Mouse (Mus musculus) gastrocnemius, postnatal 36 days (tissue): ENCODE results near the gene Ndufs8. TPM values are rescaled to one million over a fixed set of nuclear protein-coding genes. Genes with fewer than 3 reads are reported as not detected.

Experiments used
- DNase-seq, 2 experiments: peaks; one replicate each; pipeline ENCODE4 v3.0.0; 2022
- intact Hi-C: fragments of 180-260 bp; cut with DNase I; formaldehyde crosslinking; loops from one replicate; pipeline ENCODE4 v1.15.1; 2025
- total RNA-seq, 2 experiments: library from RNA; stranded (reverse); gene quantifications; 2 replicates each; pipeline ENCODE4 v1.2.3; 2021

The Ndufs8 gene
- total RNA-seq, 2 experiments from 2014 or later = 242 to 273 TPM

- no peak for DNase-seq
- intact Hi-C loops = no loop called here
Observed at GRCm38 (mm10) chr19:3880054-3880848, 32.3 kb downstream of the Ndufs8 start.

DNA sequence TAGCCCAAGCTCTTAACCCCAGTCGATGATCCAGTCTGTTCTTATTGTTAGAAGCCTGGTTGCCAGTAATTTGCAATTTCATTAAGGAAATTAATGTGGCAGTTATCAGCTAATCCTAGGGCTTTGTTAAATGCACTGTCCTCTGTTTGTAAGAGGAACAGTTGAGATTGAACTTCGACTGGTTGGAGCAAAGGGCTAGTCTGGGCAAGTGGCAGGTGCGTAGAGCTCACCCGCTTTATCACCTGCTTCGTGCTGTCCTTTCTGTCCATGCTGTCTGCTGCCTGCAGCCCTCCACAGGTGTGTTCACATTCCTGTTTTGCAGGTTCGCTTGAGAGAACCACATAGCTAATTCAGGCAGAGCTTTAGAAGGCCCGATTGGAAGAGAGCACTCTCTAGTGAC, 37.5 kb downstream of the Ndufs8 start:
- no peak for DNase-seq
- intact Hi-C loops = no loop called here

DNA sequence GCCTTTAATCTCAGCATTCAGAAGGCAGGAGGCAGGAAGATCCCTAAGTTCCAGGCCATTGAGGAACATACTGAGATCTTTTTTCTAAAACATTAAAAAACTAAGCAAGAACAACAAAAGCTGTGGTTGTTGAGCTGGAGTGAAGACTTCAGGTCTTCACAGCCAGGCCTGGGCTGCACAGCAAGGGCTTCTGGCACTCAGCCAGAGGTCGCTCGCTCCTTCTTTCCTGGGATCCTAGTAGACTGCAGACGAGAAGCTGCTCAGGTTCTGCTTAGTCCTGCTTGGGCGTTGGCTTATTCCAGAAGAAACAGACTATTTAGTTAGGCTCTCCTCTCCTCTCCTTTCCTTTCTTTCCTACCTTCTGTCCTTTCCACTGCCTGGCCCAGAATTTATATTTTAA, 40.2 kb downstream of the Ndufs8 start:
- intact Hi-C loops = no loop called here
- no peak for DNase-seq

GRCm38 (mm10) chr19:3871468-3871867, 41.1 kb downstream of the Ndufs8 start:
- intact Hi-C loops = no loop called here
- DNase-seq = no peak

DNA sequence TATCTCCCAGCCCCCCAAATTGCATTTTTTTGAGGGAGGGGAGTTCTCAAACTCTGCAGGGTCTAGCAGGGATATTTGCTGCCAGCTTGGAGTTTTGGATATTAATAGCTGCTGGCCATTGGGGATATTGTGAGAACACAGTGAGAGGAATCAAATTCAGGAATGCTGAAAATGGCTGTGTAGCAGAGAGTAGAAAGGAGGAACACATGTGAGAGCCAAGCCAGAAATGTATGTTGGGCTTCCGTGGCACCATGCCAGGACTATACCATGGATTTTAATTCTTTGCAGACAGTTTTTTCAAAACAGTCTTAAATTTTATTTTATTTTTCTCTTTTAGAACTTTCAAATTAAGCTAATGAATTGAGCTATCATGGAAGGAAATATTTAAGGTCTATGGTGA, 44.3 kb downstream of the Ndufs8 start:
- intact Hi-C loops = no loop called here
- no peak for DNase-seq

- no peak for DNase-seq
- intact Hi-C loops = no loop called here
Observed at GRCm38 (mm10) chr19:3864960-3865359, 47.6 kb downstream of the Ndufs8 start.

GRCm38 (mm10) chr19:3862713-3863112, 49.9 kb downstream of the Ndufs8 start:
- intact Hi-C loops = no loop called here

More at GRCm38 (mm10) chr19:3862713-3863112, 49.9 kb downstream of the Ndufs8 start:
- DNase-seq = no peak

Other genes with a start within 250 kb of the Ndufs8 start
- 10 to 100 TPM; 21.9 to 22.9 TPM for gene Lrp5, start 226.2 kb downstream of the Ndufs8 start, total RNA-seq
- 10 to 100 TPM; 10.6 to 11.1 TPM for gene 1810055G02Rik, start 204.5 kb downstream of the Ndufs8 start, total RNA-seq
- 10 to 100 TPM; 20.8 to 22.5 TPM for gene Kmt5b, start 145.4 kb downstream of the Ndufs8 start, total RNA-seq
- gene Chka, start 61.0 kb downstream of the Ndufs8 start, total RNA-seq = 1 to 10 TPM; 1.4 to 2.4 TPM
- gene Tcirg1, start 5.6 kb downstream of the Ndufs8 start, total RNA-seq = 1 to 10 TPM; 4.8 to 5.9 TPM
- gene Aldh3b1, start 17.0 kb upstream of the Ndufs8 start, total RNA-seq = 1 to 10 TPM in 1 of 2 experiments, under 1 TPM in 1; 0.92 to 1.6 TPM
- 1 to 10 TPM; 5.1 to 7.7 TPM for gene Unc93b1, start 22.4 kb upstream of the Ndufs8 start, total RNA-seq
- not detected for gene Aldh3b3, start 45.9 kb upstream of the Ndufs8 start, total RNA-seq
- gene Aldh3b2, start 59.6 kb upstream of the Ndufs8 start, total RNA-seq = under 1 TPM; 0.20 to 0.23 TPM
- 1 to 10 TPM; 2.0 to 3.2 TPM for gene Acy3, start 73.8 kb upstream of the Ndufs8 start, total RNA-seq
- gene Tbx10, start 80.0 kb upstream of the Ndufs8 start, total RNA-seq = not detected
- 10 to 100 TPM; 22.5 to 23.0 TPM for gene Nudt8, start 87.8 kb upstream of the Ndufs8 start, total RNA-seq
- gene Gm49405, start 87.9 kb upstream of the Ndufs8 start, total RNA-seq = under 1 TPM; 0.13 to 0.20 TPM
- under 1 TPM; 0.79 to 0.82 TPM for gene Doc2g, start 90.5 kb upstream of the Ndufs8 start, total RNA-seq
- 100 to 1,000 TPM; 417 to 445 TPM for gene Ndufv1, start 100.0 kb upstream of the Ndufs8 start, total RNA-seq
- gene Gstp1, start 125.2 kb upstream of the Ndufs8 start, total RNA-seq = 100 to 1,000 TPM; 344 to 368 TPM
- 100 to 1,000 TPM; 148 to 162 TPM for gene Gstp2, start 133.2 kb upstream of the Ndufs8 start, total RNA-seq
- gene Gstp3, start 146.8 kb upstream of the Ndufs8 start, total RNA-seq = not detected
- gene Cabp2, start 168.8 kb upstream of the Ndufs8 start, total RNA-seq = not detected
- gene Cdk2ap2, start 184.4 kb upstream of the Ndufs8 start, total RNA-seq = 10 to 100 TPM; 20.0 to 22.3 TPM
- gene Pitpnm1, start 187.2 kb upstream of the Ndufs8 start, total RNA-seq = 1 to 10 TPM; 3.8 to 4.0 TPM
- 10 to 100 TPM; 58.2 to 68.0 TPM for gene Aip, start 213.1 kb upstream of the Ndufs8 start, total RNA-seq
- not detected for gene Gpr152, start 227.0 kb upstream of the Ndufs8 start, total RNA-seq
- not detected for gene Cabp4, start 231.3 kb upstream of the Ndufs8 start, total RNA-seq
- 10 to 100 TPM; 13.9 to 15.3 TPM for gene Coro1b, start 235.8 kb upstream of the Ndufs8 start, total RNA-seq
- 1 to 10 TPM in 1 of 2 experiments, under 1 TPM in 1; 0.86 to 1.8 TPM for gene Ptprcap, start 240.8 kb upstream of the Ndufs8 start, total RNA-seq